Mouse (Mus musculus) midbrain, embryonic 13.5 days (tissue): Measurements from ENCODE around the gene Eml4. TPM values are rescaled to one million over a fixed set of nuclear protein-coding genes. Genes with fewer than 3 reads are reported as not detected.

Source experiments
- ATAC-seq: fragments of 200-750 bp; cut with Nextera tagmentation; 2 replicates; pipeline ENCODE4 v1.8.0; 2017; ENCODE audit warnings: mild to moderate bottlenecking, moderate TSS enrichment, moderate library complexity
- H3K27ac ChIP-seq: fragments of 300-500 bp; sonication (generic); 2 replicates; pipeline ENCODE4 v1.5.1; 2015; ENCODE audit warnings: inconsistent platforms, mild to moderate bottlenecking, moderate library complexity
- H3K27me3 ChIP-seq: fragments of 300-500 bp; sonication (generic); 2 replicates; pipeline ENCODE4 v1.6.1; 2015; ENCODE audit warnings: mild to moderate bottlenecking, inconsistent platforms
- H3K36me3 ChIP-seq: fragments of 300-500 bp; sonication (generic); 2 replicates; pipeline ENCODE4 v1.6.1; 2015; ENCODE audit warnings: mild to moderate bottlenecking, inconsistent platforms
- H3K4me1 ChIP-seq: fragments of 300-500 bp; sonication (generic); replicated peaks from 2 replicates; pipeline ENCODE4 v1.6.1; 2015; ENCODE audit warnings: inconsistent platforms
- H3K4me2 ChIP-seq: fragments of 300-500 bp; sonication (generic); replicated peaks from 2 replicates; pipeline ENCODE4 v1.6.1; 2015; ENCODE audit warnings: moderate library complexity, mild to moderate bottlenecking, inconsistent platforms
- H3K4me3 ChIP-seq: fragments of 300-500 bp; sonication (generic); replicated peaks from 2 replicates; pipeline ENCODE4 v1.5.1; 2015; ENCODE audit warnings: mild to moderate bottlenecking, inconsistent platforms
- H3K9ac ChIP-seq: fragments of 300-500 bp; sonication (generic); replicated peaks from 2 replicates; pipeline ENCODE4 v1.6.1; 2015; ENCODE audit warnings: mild to moderate bottlenecking, inconsistent platforms
- H3K9me3 ChIP-seq: fragments of 300-500 bp; sonication (generic); 2 replicates; pipeline ENCODE4 v1.6.1; 2016; ENCODE audit warnings: mild to moderate bottlenecking, inconsistent platforms
- WGBS: fragments of 180-500 bp; shearing (Covaris S2); methylation state at CpG from one replicate; pipeline ENCODE4 v1.1.7; 2015; 5-methylcytosine and 5-hydroxymethylcytosine counted together
- polyA plus RNA-seq: library from polyadenylated mRNA; unstranded; fragments of >200 nt; fragmentation: Nextera tagmentation; extraction: Ambion mirVana; gene quantifications from 2 replicates; pipeline ENCODE4 v1.2.1, GENCODE M21; 2015

Eml4 gene
- polyA plus RNA-seq, 1 experiment from 2014 or later = 35.1 TPM

DNA sequence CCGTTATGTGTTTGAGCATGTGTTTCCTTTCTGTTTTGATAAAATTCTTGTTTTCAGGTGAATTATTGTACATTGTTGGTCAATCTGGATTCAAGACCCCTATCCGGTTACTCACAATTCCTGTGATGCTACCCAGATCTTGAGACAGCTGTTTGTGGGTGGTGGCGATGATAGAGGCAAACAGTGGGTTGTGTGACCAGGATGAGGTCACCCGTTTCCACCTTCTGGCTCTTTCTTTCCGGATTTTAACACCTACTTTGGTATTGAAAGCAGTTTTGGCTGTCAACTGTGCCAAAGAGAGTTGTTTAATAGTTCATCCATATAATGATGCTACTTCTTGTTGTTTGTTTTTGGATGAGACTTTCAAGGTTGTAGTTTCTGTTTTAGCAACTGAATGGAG lies 16.7 kb downstream of the Eml4 start:
- no peak overlapping the region for H3K27ac ChIP-seq
- no peak for ATAC-seq
- H3K9me3 ChIP-seq = no peaks in the 10 kb centered on the region
- WGBS = 91% methylated on average over 5 of the region's 5 CpGs
- H3K4me1 ChIP-seq = 0 out of 2 replicates have a peak, but pooled peaks cover 3% of the 10 kb centered on the region
- H3K36me3 ChIP-seq = no peaks in the 10 kb centered on the region
- no peaks in the 10 kb centered on the region for H3K27me3 ChIP-seq
- H3K4me3 ChIP-seq = no peak overlapping the region
- H3K4me2 ChIP-seq = no peak overlapping the region
- H3K9ac ChIP-seq = no peak overlapping the region

GRCm38 (mm10) chr17:83374123-83374522 lies 23.4 kb downstream of the Eml4 start:
- Histone ChIP-seq H3K9ac (no peak overlapping the region), H3K27me3 (no peaks in the 10 kb centered on the region), H3K36me3 (no peaks in the 10 kb centered on the region), H3K4me1 (peaks cover 13% of the 10 kb centered on the region), H3K27ac (no peak overlapping the region), H3K4me2 (no peak overlapping the region), H3K9me3 (no peaks in the 10 kb centered on the region), H3K4me3 (no peak overlapping the region)
- ATAC-seq = no peak

DNA sequence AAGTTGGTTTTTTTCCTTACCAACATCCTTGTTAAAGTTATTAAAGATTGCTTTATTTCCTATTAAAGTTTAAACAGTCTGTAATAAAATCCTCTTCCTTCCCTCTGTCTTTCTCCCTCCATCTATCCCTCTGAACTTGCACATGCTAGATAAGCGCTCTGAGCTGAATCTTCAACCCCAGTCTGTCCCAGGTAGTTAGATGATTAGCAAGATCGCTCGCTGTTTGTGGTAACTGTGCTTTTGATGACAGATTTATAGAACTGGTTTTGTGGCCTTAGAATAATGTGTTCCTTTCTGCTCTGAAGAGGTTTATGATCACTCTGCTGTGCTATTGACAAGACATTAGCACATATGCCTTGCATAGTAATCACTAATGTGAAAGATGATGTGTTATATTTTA lies 25.1 kb downstream of the Eml4 start:
- 92% methylated on average over 3 of the region's 3 CpGs for WGBS
- Histone ChIP-seq H3K4me1 (peaks cover 17% of the 10 kb centered on the region), H3K9me3 (no peaks in the 10 kb centered on the region), H3K9ac (no peak overlapping the region), H3K4me3 (no peak overlapping the region), H3K27ac (no peak overlapping the region), H3K4me2 (no peak overlapping the region), H3K27me3 (no peaks in the 10 kb centered on the region), H3K36me3 (no peaks in the 10 kb centered on the region)
- ATAC-seq = no peak

DNA sequence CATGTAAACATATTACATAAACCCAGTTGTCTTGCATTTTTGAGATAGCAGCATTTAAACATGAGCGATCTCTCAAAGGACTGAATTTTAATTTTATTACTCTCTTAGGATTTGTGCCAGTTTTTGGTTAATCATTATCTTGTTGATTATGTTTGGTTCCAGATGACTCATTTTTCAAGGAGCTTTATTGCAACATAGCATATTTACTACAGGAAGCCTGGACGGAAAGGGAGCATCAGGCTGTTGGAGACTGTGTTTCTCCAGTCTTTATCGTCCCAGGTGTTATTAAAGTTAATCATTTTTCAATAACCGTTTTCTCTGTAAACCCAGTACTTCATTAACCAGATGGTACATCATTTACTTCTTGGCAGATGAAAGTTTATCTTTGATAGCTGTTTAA lies 26.1 kb downstream of the Eml4 start:
- 88% methylated on average over 4 of the region's 4 CpGs for WGBS
- no peak overlapping the region for H3K4me3 ChIP-seq
- no peak overlapping the region for H3K4me2 ChIP-seq
- H3K27me3 ChIP-seq = no peaks in the 10 kb centered on the region
- H3K4me1 ChIP-seq = peaks cover 17% of the 10 kb centered on the region
- H3K9ac ChIP-seq = no peak overlapping the region
- ATAC-seq = no peak
- no peaks in the 10 kb centered on the region for H3K9me3 ChIP-seq
- no peaks in the 10 kb centered on the region for H3K36me3 ChIP-seq
- no peak overlapping the region for H3K27ac ChIP-seq

- Histone ChIP-seq H3K27ac (peak overlapping the region; percentile 59), H3K4me1 (peaks cover 17% of the 10 kb centered on the region), H3K27me3 (no peaks in the 10 kb centered on the region), H3K36me3 (no peaks in the 10 kb centered on the region), H3K9ac (no peak overlapping the region), H3K9me3 (no peaks in the 10 kb centered on the region), H3K4me3 (no peak overlapping the region), H3K4me2 (peak overlapping the region; percentile 21)
- peak; percentile 68 for ATAC-seq
- 57% methylated on average over 10 of the region's 10 CpGs for WGBS
These were observed 27.2 kb downstream of the Eml4 start for GRCm38 (mm10) chr17:83377755-83378443.

- peak overlapping the region; percentile 21 for H3K4me2 ChIP-seq
These were observed 27.7 kb downstream of the Eml4 start for GRCm38 (mm10) chr17:83378444-83378762.

DNA sequence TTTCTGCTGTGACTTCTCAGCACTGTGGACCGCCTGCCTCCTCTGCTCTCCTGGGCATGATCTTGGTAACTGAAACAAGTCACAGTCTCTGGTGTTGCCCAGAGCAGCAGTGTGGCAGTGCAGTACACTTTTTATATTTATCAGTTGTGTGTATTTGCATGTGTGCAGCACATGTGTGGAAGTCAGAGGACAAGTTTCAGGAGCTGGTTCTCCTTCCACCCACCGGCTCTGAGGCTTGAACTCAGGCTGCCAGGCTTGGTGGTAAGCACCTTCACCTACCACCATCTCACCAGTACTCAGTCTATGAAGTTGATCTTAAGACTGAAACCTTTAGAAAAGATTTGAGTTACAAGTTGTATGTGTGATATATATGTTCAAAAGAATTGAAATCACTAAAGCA lies 28.6 kb downstream of the Eml4 start:
- Histone ChIP-seq H3K4me2 (no peak overlapping the region), H3K4me3 (no peak overlapping the region), H3K27me3 (no peaks in the 10 kb centered on the region), H3K4me1 (peaks cover 17% of the 10 kb centered on the region), H3K27ac (peak overlapping the region; percentile 39), H3K9ac (no peak overlapping the region), H3K36me3 (no peaks in the 10 kb centered on the region), H3K9me3 (no peaks in the 10 kb centered on the region)
- no peak for ATAC-seq
- 97% methylated on average over 2 of the region's 2 CpGs for WGBS

More at GRCm38 (mm10) chr17:83378444-83378762, 27.7 kb downstream of the Eml4 start:
- ATAC-seq = peak; percentile 89
- no peak overlapping the region for H3K4me3 ChIP-seq
- H3K9ac ChIP-seq = no peak overlapping the region
- 40% methylated on average over 4 of the region's 4 CpGs for WGBS
- H3K36me3 ChIP-seq = no peaks in the 10 kb centered on the region
- H3K4me1 ChIP-seq = peaks cover 17% of the 10 kb centered on the region
- H3K27ac ChIP-seq = peak overlapping the region; percentile 59
- H3K27me3 ChIP-seq = no peaks in the 10 kb centered on the region
- H3K9me3 ChIP-seq = no peaks in the 10 kb centered on the region

GRCm38 (mm10) chr17:83379791-83380190 lies 29.1 kb downstream of the Eml4 start:
- ATAC-seq = no peak
- Histone ChIP-seq H3K27me3 (no peaks in the 10 kb centered on the region), H3K36me3 (no peaks in the 10 kb centered on the region), H3K4me3 (no peak overlapping the region), H3K9ac (no peak overlapping the region), H3K9me3 (no peaks in the 10 kb centered on the region), H3K4me1 (peaks cover 17% of the 10 kb centered on the region), H3K4me2 (no peak overlapping the region), H3K27ac (no peak overlapping the region)
- 86% methylated on average over 3 of the region's 3 CpGs for WGBS

GRCm38 (mm10) chr17:83382752-83383151 lies 32.0 kb downstream of the Eml4 start:
- Histone ChIP-seq H3K4me2 (no peak overlapping the region), H3K27ac (no peak overlapping the region), H3K4me3 (no peak overlapping the region), H3K36me3 (no peaks in the 10 kb centered on the region), H3K9me3 (no peaks in the 10 kb centered on the region), H3K9ac (no peak overlapping the region), H3K4me1 (peaks cover 11% of the 10 kb centered on the region), H3K27me3 (no peaks in the 10 kb centered on the region)
- 90% methylated on average over 5 of the region's 5 CpGs for WGBS
- ATAC-seq = no peak

DNA sequence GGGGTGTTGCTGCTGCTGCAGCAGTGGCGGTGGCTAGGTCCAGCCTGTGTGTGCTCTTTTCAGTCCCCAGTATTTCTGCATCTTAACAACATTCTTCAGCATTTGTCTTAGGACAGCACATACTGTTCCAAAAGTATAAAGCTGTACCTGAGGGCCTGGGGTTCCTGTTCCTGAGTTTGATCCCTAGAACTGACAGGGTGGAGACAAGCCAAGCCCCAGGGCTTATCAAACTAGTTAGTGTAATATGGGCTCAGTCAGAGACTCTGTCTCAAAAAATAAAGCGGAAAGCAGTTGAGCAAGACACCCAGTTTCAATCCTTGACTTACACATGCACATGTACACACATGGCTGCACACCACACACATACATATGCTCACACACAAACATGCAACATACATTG lies 34.2 kb downstream of the Eml4 start:
- H3K9ac ChIP-seq = no peak overlapping the region
- ATAC-seq = no peak
- no peaks in the 10 kb centered on the region for H3K4me1 ChIP-seq
- no peaks in the 10 kb centered on the region for H3K27me3 ChIP-seq
- no peak overlapping the region for H3K4me3 ChIP-seq
- 98% methylated on average over 2 of the region's 2 CpGs for whole genome bisulfite sequencing
- H3K27ac ChIP-seq = no peak overlapping the region
- no peaks in the 10 kb centered on the region for H3K9me3 ChIP-seq
- H3K36me3 ChIP-seq = no peaks in the 10 kb centered on the region
- H3K4me2 ChIP-seq = no peak overlapping the region

- WGBS = 75% methylated on average over 3 of the region's 3 CpGs
These were observed 36.4 kb downstream of the Eml4 start for GRCm38 (mm10) chr17:83387161-83387560.

DNA sequence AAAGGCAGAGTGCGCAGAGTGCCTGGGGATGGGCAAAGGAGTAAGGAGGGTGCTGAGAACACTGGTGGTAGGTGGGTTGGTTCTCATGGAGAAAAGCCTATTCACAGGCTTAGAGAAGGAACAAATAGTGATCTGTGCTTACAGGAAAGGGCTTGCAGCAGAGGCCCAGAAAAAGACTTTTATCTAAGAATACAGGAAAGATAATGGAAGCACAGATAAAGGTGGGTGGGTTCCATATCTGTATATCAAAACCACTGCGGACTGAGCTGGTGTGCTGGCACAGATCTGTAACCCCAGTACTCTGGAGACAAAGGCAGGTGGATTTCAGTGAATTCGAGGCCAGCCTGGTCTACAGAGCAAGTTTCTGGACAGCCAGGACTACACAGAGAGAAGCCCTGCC lies 43.3 kb downstream of the Eml4 start:
- no peak overlapping the region for H3K9ac ChIP-seq
- no peak overlapping the region for H3K27ac ChIP-seq
- H3K4me3 ChIP-seq = no peak overlapping the region
- H3K27me3 ChIP-seq = no peaks in the 10 kb centered on the region
- H3K9me3 ChIP-seq = no peaks in the 10 kb centered on the region
- ATAC-seq = no peak
- 92% methylated on average over 3 of the region's 3 CpGs for WGBS
- no peaks in the 10 kb centered on the region for H3K36me3 ChIP-seq
- peaks cover 8% of the 10 kb centered on the region; the same call in 1 of the 2 replicates for H3K4me1 ChIP-seq
- H3K4me2 ChIP-seq = no peak overlapping the region

More at GRCm38 (mm10) chr17:83387161-83387560, 36.4 kb downstream of the Eml4 start:
- no peak for ATAC-seq
- Histone ChIP-seq H3K4me2 (no peak overlapping the region), H3K4me3 (no peak overlapping the region), H3K4me1 (no peaks in the 10 kb centered on the region), H3K27me3 (no peaks in the 10 kb centered on the region), H3K9ac (no peak overlapping the region), H3K27ac (no peak overlapping the region), H3K9me3 (no peaks in the 10 kb centered on the region), H3K36me3 (no peaks in the 10 kb centered on the region)

- Histone ChIP-seq H3K4me2 (no peak overlapping the region), H3K9me3 (no peaks in the 10 kb centered on the region), H3K4me3 (no peak overlapping the region), H3K27me3 (no peaks in the 10 kb centered on the region), H3K9ac (0 out of 2 replicates have a peak overlapping the region, but pooled peaks have one; percentile 20), H3K36me3 (no peaks in the 10 kb centered on the region), H3K4me1 (peaks cover 8% of the 10 kb centered on the region; the same call in 1 of the 2 replicates), H3K27ac (peak overlapping the region; percentile 26; the same call in 1 of the 2 replicates)
- 57% methylated on average over 6 of the region's 6 CpGs for WGBS
- ATAC-seq = no peak
These were observed 46.9 kb downstream of the Eml4 start for GRCm38 (mm10) chr17:83397571-83398100.
